ENCODE assay signal across 27 mouse cellular contexts in genomic region chr9:33800250-33800649, GRCm38 (mm10).
DNase-seq lines count a peak whose midpoint lies in the region; ATAC-seq lines count a peak whose summit lies in the region.
"Had no signal": no experiment of that assay in that cellular context is flagged by ENCODE, and none has a peak within 500 bp of the region (broad histone marks: within the 10 kb centered on the region; RNA-seq: fewer than 3 reads in every experiment).

No protein-coding gene starts in this region.

- no peak overlapping the region for H3K9ac ChIP-seq in embryonic facial prominence, embryonic 11.5 days (replicated peaks; ENCODE audit: low read length)
- no peak overlapping the region for H3K9ac ChIP-seq in limb, embryonic 12.5 days (replicated peaks)
- H3K9ac ChIP-seq: forebrain, embryonic 12.5 days; forebrain, embryonic 15.5 days; heart, embryonic 12.5 days; heart, embryonic 15.5 days; hindbrain, embryonic 12.5 days had no signal

- peak; percentile 6 for DNase-seq in embryonic facial prominence, embryonic 11.5 days (ENCODE audit: low spot score)
- no peak for DNase-seq in embryonic facial prominence, embryonic 10.5 days (ENCODE audit: low spot score)
- DNase-seq in limb, embryonic 10.5 days (ENCODE audit: low spot score) = no peak
- peak; percentile 27 for DNase-seq in retina, postnatal 1 day
- DNase-seq in retina, embryonic 14.5 days (ENCODE audit: low spot score) = no peak
- peak; percentile 26 for DNase-seq in mesoderm, embryonic 11.5 days (ENCODE audit: low read depth, low spot score)
- DNase-seq in thymus, postnatal 14 days = no peak
- DNase-seq: adrenal gland, adult 8-10 months; adrenal gland, postnatal 25 days; cerebellum, adult 18-20 months; cerebellum, adult 9-10 months; cerebellum, postnatal 14 days; gastrocnemius, postnatal 25 days; heart, adult 18-20 months; heart, postnatal 36 days had no signal

- no peak overlapping the region for H3K4me2 ChIP-seq in embryonic facial prominence, embryonic 11.5 days (ENCODE audit: low read depth, low read length)
- no peak overlapping the region for H3K4me2 ChIP-seq in limb, embryonic 12.5 days
- H3K4me2 ChIP-seq: forebrain, embryonic 12.5 days; forebrain, embryonic 15.5 days; heart, embryonic 12.5 days; heart, embryonic 15.5 days; hindbrain, embryonic 12.5 days had no signal

- no peaks in the 10 kb centered on the region for H3K36me3 ChIP-seq in embryonic facial prominence, embryonic 11.5 days (replicated peaks; ENCODE audit: control insufficient read depth, insufficient read depth, low read depth, low read length)
- H3K36me3 ChIP-seq in embryonic facial prominence, embryonic 10.5 days (replicated peaks) = no peaks in the 10 kb centered on the region
- H3K36me3 ChIP-seq in limb, embryonic 12.5 days = no peaks in the 10 kb centered on the region
- no peaks in the 10 kb centered on the region for H3K36me3 ChIP-seq in limb, embryonic 10.5 days
- H3K36me3 ChIP-seq: forebrain, embryonic 12.5 days; forebrain, embryonic 15.5 days; heart, embryonic 12.5 days; heart, embryonic 15.5 days; hindbrain, embryonic 12.5 days had no signal

- no peaks in the 10 kb centered on the region for H3K9me3 ChIP-seq in embryonic facial prominence, embryonic 11.5 days (replicated peaks; ENCODE audit: control insufficient read depth, low read length)
- H3K9me3 ChIP-seq in embryonic facial prominence, embryonic 10.5 days = no peaks in the 10 kb centered on the region
- no peaks in the 10 kb centered on the region for H3K9me3 ChIP-seq in limb, embryonic 12.5 days
- H3K9me3 ChIP-seq in limb, embryonic 10.5 days (replicated peaks) = no peaks in the 10 kb centered on the region
- H3K9me3 ChIP-seq: forebrain, embryonic 12.5 days; forebrain, embryonic 15.5 days; heart, embryonic 12.5 days; heart, embryonic 15.5 days; hindbrain, embryonic 12.5 days had no signal

- H3K4me3 ChIP-seq in embryonic facial prominence, embryonic 11.5 days (ENCODE audit: low read depth, low read length) = no peak overlapping the region
- H3K4me3 ChIP-seq in embryonic facial prominence, embryonic 10.5 days = no peak overlapping the region
- no peak overlapping the region for H3K4me3 ChIP-seq in limb, embryonic 12.5 days (replicated peaks)
- H3K4me3 ChIP-seq in limb, embryonic 10.5 days = no peak overlapping the region
- H3K4me3 ChIP-seq: erythroblast, embryonic 14.5 days; forebrain, embryonic 12.5 days; forebrain, embryonic 15.5 days; heart, embryonic 12.5 days; heart, embryonic 15.5 days; hindbrain, embryonic 12.5 days had no signal

- no peaks in the 10 kb centered on the region for H3K27me3 ChIP-seq in embryonic facial prominence, embryonic 11.5 days (ENCODE audit: control insufficient read depth, insufficient read depth, low read length)
- H3K27me3 ChIP-seq in embryonic facial prominence, embryonic 10.5 days (replicated peaks; ENCODE audit: low read depth, poor library complexity, severe bottlenecking) = no peaks in the 10 kb centered on the region
- H3K27me3 ChIP-seq in limb, embryonic 12.5 days = no peaks in the 10 kb centered on the region
- H3K27me3 ChIP-seq in limb, embryonic 10.5 days (ENCODE audit: low read depth, poor library complexity, severe bottlenecking) = no peaks in the 10 kb centered on the region
- H3K27me3 ChIP-seq: forebrain, embryonic 12.5 days; forebrain, embryonic 15.5 days; heart, embryonic 12.5 days; heart, embryonic 15.5 days; hindbrain, embryonic 12.5 days had no signal

- H3K27ac ChIP-seq in embryonic facial prominence, embryonic 11.5 days (replicated peaks; ENCODE audit: low read depth, low read length) = no peak overlapping the region
- H3K27ac ChIP-seq in embryonic facial prominence, embryonic 10.5 days (replicated peaks) = no peak overlapping the region
- 0 out of 2 replicates have a peak overlapping the region, but pooled peaks have one; percentile 37 for H3K27ac ChIP-seq in limb, embryonic 12.5 days
- H3K27ac ChIP-seq in limb, embryonic 10.5 days = no peak overlapping the region
- H3K27ac ChIP-seq: forebrain, embryonic 12.5 days; forebrain, embryonic 15.5 days; heart, embryonic 15.5 days; hindbrain, embryonic 12.5 days; hindbrain, postnatal 0 days had no signal

- 60% methylated on average over 6 of the region's 6 CpGs for WGBS in embryonic facial prominence, embryonic 11.5 days
- WGBS in embryonic facial prominence, embryonic 10.5 days = 68% methylated on average over 6 of the region's 6 CpGs
- whole genome bisulfite sequencing in limb, embryonic 12.5 days = 70% methylated on average over 6 of the region's 6 CpGs
- 80% methylated on average over 6 of the region's 6 CpGs for WGBS in limb, embryonic 10.5 days

- no peaks in the 10 kb centered on the region for H3K4me1 ChIP-seq in embryonic facial prominence, embryonic 11.5 days (ENCODE audit: control insufficient read depth, insufficient read depth, low read length)
- peaks cover 4% of the 10 kb centered on the region for H3K4me1 ChIP-seq in embryonic facial prominence, embryonic 10.5 days
- no peaks in the 10 kb centered on the region for H3K4me1 ChIP-seq in limb, embryonic 12.5 days (replicated peaks)
- H3K4me1 ChIP-seq in limb, embryonic 10.5 days = no peaks in the 10 kb centered on the region
- H3K4me1 ChIP-seq: forebrain, embryonic 15.5 days; heart, embryonic 12.5 days; heart, embryonic 15.5 days had no signal

- no peak for ATAC-seq in embryonic facial prominence, embryonic 11.5 days (replicated peaks; ENCODE audit: insufficient number of reproducible peaks, low FRiP score, low TSS enrichment, low read depth)
- ATAC-seq in limb, embryonic 12.5 days (ENCODE audit: insufficient number of reproducible peaks, insufficient read depth, low FRiP score, low TSS enrichment, low read depth) = no peak
- ATAC-seq: activated CD4-positive, CD25-positive, alpha-beta regulatory T cell, adult 4 months; CD4-positive, CD25-positive, alpha-beta regulatory T cell, adult 4 months; forebrain, embryonic 15.5 days; hindbrain, postnatal 0 days; inflammation-experienced regulatory T-cells, adult 6 months; intestine, embryonic 16.5 days had no signal

Comparison
In these comparisons a context has a peak if more than half of its experiments do, and no peak if none do; other contexts are left out.
1. DNase-seq: peak in embryonic facial prominence, embryonic 11.5 days (single experiment), retina, postnatal 1 day (single experiment) and mesoderm, embryonic 11.5 days (single experiment); none in embryonic facial prominence, embryonic 10.5 days (single experiment), limb, embryonic 10.5 days (single experiment), retina, embryonic 14.5 days (single experiment) and thymus, postnatal 14 days (single experiment).